Mouse (Mus musculus): Measurements from ENCODE around the gene BC030500. TPM values are rescaled to one million over a fixed set of nuclear protein-coding genes. Genes with fewer than 3 reads are reported as not detected.

Gene BC030500
- total RNA-seq (2015) (not detected in 2 replicates), total RNA-seq (2017) (not detected in 2 replicates)

- ATAC-seq (ENCODE audit: poor library complexity, severe bottlenecking) = no peak
These were observed at the start of gene BC030500 for GRCm38 (mm10) chr8:58911677-58912076. Gene BC030500, plus strand, starts transcription at chr8:58911755.

DNA sequence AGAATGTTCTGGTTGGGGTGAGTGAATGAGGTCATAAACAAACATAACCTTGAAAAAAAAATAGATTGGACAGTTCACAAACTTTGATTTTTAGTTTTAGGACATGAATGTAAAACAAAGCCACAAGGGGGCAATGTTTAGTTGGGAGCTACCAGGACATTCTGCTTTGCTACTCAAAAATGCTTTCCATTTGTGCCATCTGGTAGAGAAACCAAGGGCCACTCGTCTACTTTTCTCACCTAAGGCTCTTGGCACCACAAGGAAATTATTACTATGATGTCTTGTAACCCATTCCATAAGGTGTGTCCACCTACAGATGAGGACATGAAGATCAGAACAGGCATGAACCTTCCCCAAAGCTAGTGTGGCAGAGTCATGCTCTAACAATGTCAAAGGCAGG, 25.1 kb upstream of the BC030500 start:
- ATAC-seq (ENCODE audit: poor library complexity, severe bottlenecking) = no peak

GRCm38 (mm10) chr8:58890591-58890990, 21.0 kb upstream of the BC030500 start:
- ATAC-seq (ENCODE audit: poor library complexity, severe bottlenecking) = no peak

- ATAC-seq (ENCODE audit: poor library complexity, severe bottlenecking) = no peak
These were observed 15.6 kb upstream of the BC030500 start for GRCm38 (mm10) chr8:58895960-58896359.

DNA sequence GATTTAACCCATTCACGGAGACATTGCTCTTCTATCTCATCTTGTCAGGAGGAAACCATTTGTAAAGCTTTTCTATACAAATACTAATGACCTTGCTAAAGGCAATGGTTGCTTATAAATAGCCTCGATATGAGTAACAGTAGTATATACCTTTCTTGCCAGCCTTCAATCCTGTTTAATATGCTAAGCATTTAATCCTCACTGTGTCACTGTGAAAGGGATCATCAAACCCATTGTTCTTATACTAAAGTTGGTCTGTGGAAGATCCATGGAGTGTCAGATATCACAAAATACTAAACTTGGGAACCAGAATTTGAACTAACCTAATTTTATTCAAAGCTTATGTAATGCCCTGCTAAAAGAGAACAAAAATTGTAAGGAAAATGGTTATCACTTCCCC, 7.1 kb upstream of the BC030500 start:
- ATAC-seq (ENCODE audit: poor library complexity, severe bottlenecking) = no peak

DNA sequence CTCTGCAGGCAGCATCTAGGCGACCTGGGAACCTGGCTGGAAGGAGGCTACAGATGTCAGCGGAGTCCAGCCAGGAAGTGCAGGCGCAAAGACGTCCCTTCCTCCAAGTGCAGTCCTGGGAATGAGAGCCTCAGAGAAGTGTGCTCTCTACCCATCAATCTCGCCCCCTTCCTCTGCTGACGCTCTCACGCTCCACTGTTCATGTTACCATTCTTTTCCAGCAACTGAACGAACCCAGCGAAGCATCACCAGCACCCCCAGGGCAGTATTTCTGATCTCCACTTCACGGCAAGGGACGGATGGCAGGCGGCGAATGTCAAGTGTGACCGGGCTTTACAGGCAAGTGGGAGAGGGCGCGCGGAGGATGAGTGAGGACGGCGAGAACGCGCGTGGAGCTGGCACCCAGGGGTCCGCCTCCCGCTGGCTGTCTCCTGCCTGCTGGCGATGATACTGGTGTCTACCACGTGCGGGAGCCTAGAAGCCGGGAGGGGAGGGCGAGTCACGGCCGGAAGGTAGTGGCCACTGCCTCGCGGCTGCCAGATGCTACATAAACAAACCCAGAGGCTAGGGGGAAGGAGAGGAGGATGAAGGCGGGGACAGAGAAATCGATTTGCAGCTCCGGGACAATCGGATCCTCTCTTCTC, 763 bp downstream of the BC030500 start, which contains the start of gene Galntl6:
TSS of gene Galntl6 (minus strand) at position 445 of the 644 bp plus-strand sequence.
- ATAC-seq (ENCODE audit: poor library complexity, severe bottlenecking) = no peak

DNA sequence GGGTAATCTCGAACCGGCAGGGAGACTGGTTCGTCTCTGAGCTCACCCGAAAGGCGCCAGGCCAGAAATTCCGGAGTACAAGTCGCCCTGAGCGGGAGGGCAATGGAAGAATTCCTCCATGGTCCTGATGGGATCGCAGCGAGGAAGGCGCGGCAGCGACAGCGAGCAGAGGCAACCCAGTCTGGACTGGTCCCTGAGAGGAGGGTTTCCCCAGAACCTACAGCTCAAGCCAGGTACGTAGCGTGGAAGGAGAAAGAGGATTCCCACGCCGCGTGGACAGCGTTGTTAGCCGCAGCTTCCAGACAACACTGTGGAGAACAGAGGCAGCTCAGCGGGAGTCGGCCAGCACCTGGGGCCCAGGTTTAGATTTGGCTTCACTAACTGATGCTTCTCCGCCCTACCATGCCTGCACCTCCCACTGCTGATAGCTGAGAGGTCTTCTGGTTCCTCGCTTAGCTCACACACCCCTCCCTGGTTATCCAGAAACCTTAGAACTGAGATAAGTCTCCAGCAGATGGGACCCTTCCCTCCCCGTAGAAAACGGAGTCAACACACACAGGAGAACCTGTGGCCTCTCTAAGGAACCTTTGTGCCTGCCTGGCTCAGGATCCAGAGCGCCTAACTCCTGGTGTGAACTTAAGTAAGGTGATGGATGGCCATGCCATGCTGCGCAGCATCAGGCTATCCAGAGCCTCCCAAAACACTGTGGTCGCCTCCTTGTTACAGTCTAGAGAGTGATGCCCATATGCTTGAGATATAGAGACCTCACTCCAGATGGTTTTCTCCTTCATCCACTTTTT, 1.5 kb downstream of the BC030500 start:
- no peak for ATAC-seq (ENCODE audit: poor library complexity, severe bottlenecking)

GRCm38 (mm10) chr8:58913640-58913968, 2.0 kb downstream of the BC030500 start:
- ATAC-seq (ENCODE audit: poor library complexity, severe bottlenecking) = no peak

DNA sequence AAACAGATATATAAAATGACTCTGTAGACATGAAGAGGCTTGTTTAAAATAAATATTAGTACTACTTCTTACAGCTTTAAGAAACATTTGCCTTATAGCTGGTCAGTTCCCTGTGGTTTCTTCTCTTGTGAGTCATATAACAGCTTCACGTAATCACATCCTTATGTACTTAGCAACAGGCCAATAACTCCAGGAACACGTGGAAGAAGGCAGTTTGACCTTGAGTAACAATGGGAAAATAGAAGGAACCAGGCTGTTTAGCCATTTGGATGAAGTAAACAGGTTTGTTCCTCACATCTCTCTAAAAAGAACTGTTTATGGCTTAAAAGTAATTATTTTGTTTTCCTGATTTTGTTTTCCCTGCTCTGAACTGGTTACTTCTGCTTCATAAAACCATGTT, 3.6 kb downstream of the BC030500 start:
- ATAC-seq (ENCODE audit: poor library complexity, severe bottlenecking) = no peak

- ATAC-seq (ENCODE audit: poor library complexity, severe bottlenecking) = no peak
These were observed 19.5 kb downstream of the BC030500 start for GRCm38 (mm10) chr8:58931066-58931465.

DNA sequence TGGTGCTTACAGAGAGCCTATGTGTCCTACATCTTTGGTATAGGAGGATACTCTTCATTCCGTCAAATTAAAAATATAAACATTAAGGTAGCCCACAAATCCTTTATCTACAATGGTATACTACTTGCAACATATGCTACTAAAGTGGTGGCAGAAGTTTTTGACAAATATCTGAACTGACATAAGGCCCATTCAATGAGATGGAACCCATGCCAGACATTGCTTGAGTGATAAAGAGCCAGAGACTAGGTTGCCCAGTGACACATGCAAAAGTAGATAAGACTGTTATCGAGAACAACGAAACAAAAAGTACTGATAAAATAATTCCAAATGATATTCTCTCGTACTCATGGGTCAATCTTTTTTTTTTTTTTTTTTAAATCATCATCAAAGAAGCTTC, 32.2 kb downstream of the BC030500 start:
- no peak for ATAC-seq (ENCODE audit: poor library complexity, severe bottlenecking)

DNA sequence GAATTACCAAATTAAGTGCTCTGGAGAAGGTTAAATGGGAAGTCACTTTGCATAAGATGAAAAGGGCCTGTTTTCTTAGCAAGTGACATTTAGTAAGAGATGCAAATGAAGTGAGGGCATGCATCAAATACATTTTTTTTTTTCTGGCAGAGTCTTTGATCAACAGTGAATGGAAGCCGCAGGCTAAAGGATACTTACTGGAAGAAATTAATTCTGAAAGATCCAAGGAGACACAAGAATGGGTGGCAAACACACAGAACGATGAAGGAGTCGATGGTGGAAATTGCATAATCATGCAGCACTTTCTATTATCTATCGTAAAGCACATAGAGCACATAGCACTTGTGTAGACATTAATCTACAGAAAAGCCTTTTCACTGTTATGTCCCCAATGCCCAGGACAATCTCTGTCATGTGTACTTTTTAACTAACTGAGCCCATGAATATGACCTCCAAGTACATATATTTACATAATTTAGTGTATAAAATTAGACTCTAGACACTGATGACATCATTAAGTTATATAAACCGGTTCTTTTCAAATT, 45.7 kb downstream of the BC030500 start:
- no peak for ATAC-seq (ENCODE audit: poor library complexity, severe bottlenecking)

Other genes starting within 250 kb of the BC030500 start
- not detected in 2 replicates for gene Galntl6, start 885 bp downstream of the BC030500 start, total RNA-seq (2015)
- gene Galntl6, start 885 bp downstream of the BC030500 start, total RNA-seq (2017) = 0.22 TPM in 1 of 2 replicates, not detected in the other